Mouse (Mus musculus) olfactory bulb, adult 2 months (tissue): ENCODE measurements around the gene Map6.

Source experiments
- CTCF ChIP-seq: fragments of 200-500 bp; IDR thresholded peaks from 2 replicates; pipeline ENCODE4 v1.5.1; 2012; ENCODE audit warnings: low read depth, mild to moderate bottlenecking, low read length, moderate library complexity; ENCODE audit not compliant: insufficient read depth
- POLR2A ChIP-seq: fragments of 200-500 bp; IDR thresholded peaks from 2 replicates; pipeline ENCODE4 v1.6.1; 2012; ENCODE audit warnings: mild to moderate bottlenecking, low read depth, low read length, moderate library complexity; ENCODE audit not compliant: insufficient read depth

DNA sequence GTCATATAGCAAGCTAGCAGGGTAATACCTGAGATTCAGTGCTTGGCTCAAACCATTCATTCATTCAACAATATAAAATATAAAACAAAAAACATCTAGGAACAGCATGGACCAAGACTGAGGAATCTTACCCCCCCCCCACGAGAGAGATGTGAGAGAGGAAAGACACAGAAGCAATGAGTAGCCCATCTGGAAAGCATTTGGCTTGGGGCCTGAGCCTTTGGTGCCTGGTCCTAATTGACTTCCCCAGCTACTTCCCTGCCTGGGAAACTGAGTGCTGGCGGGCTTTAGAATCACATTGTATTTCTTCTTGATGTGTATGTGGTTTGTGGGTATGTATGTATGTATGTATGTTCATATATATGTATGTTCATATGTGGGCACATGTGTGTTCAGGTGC, 31.6 kb upstream of the Map6 start:
- TF ChIP-seq POLR2A: no peak
- TF ChIP-seq CTCF: no peak
